Mouse (Mus musculus) liver (tissue): ENCODE results near the gene Lctl.

Source experiments
- DNase-seq: peaks from one replicate; pipeline ENCODE4 v3.0.0-alpha.2; 2020; ENCODE audit warnings: mixed read lengths

Gene Lctl

GRCm38 (mm10) chr9:64116876-64117275 is at the start of gene Lctl:
TSS of gene Lctl (plus strand) at chr9:64117147.
- DNase-seq, result no peak

- DNase-seq, result no peak
Measured at GRCm38 (mm10) chr9:64067787-64068186, 49.2 kb upstream of the Lctl start.

- no peak for DNase-seq
Measured at GRCm38 (mm10) chr9:64068571-64068970, 48.4 kb upstream of the Lctl start.

GRCm38 (mm10) chr9:64069131-64069530 is 47.8 kb upstream of the Lctl start:
- no peak for DNase-seq

GRCm38 (mm10) chr9:64070674-64071073 is 46.3 kb upstream of the Lctl start:
- peak; percentile 82 for DNase-seq

- no peak for DNase-seq
Measured at GRCm38 (mm10) chr9:64074831-64075230, 42.1 kb upstream of the Lctl start.

GRCm38 (mm10) chr9:64076412-64076811 is 40.5 kb upstream of the Lctl start:
- peak; percentile 67 for DNase-seq

GRCm38 (mm10) chr9:64078386-64078792 is 38.6 kb upstream of the Lctl start:
- peak; percentile 87 for DNase-seq

GRCm38 (mm10) chr9:64079922-64080321 is 37.0 kb upstream of the Lctl start:
- no peak for DNase-seq

GRCm38 (mm10) chr9:64084231-64084630 is 32.7 kb upstream of the Lctl start:
- DNase-seq, result no peak

GRCm38 (mm10) chr9:64084661-64085399 is 32.1 kb upstream of the Lctl start:
- DNase-seq, result peak; percentile 94

- peak; percentile 79 for DNase-seq
Measured at GRCm38 (mm10) chr9:64085976-64086375, 31.0 kb upstream of the Lctl start.

- no peak for DNase-seq
Measured at GRCm38 (mm10) chr9:64086543-64086942, 30.4 kb upstream of the Lctl start.

- peak; percentile 81 for DNase-seq
Measured at GRCm38 (mm10) chr9:64087461-64088235, 29.3 kb upstream of the Lctl start.

GRCm38 (mm10) chr9:64088346-64088745 is 28.6 kb upstream of the Lctl start:
- no peak for DNase-seq

- DNase-seq, result peak; percentile 54
Measured at GRCm38 (mm10) chr9:64089004-64089403, 27.9 kb upstream of the Lctl start.

- no peak for DNase-seq
Measured at GRCm38 (mm10) chr9:64094083-64094482, 22.9 kb upstream of the Lctl start.

- DNase-seq, result no peak
Measured at GRCm38 (mm10) chr9:64098282-64098681, 18.7 kb upstream of the Lctl start.

- DNase-seq, result peak; percentile 82
Measured at GRCm38 (mm10) chr9:64100442-64100841, 16.5 kb upstream of the Lctl start.

- no peak for DNase-seq
Measured at GRCm38 (mm10) chr9:64105301-64105700, 11.6 kb upstream of the Lctl start.

GRCm38 (mm10) chr9:64110502-64110901 is 6.4 kb upstream of the Lctl start:
- no peak for DNase-seq

GRCm38 (mm10) chr9:64114646-64115045 is 2.3 kb upstream of the Lctl start:
- no peak for DNase-seq

- no peak for DNase-seq
Measured at GRCm38 (mm10) chr9:64115756-64116155, 1.2 kb upstream of the Lctl start.

GRCm38 (mm10) chr9:64119898-64120297 is 3.0 kb downstream of the Lctl start:
- peak; percentile 81 for DNase-seq
